Mouse (Mus musculus): ENCODE measurements around the gene Rhod. TPM values are rescaled to one million over a fixed set of nuclear protein-coding genes. Genes with fewer than 3 reads are reported as not detected.
"Not testable (repeated sequence)": the region's sequence is repeated elsewhere in the genome, so short reads cannot be mapped to it uniquely, and the experiment has no call there.

Rhod gene
- total RNA-seq (2021): 1 to 10 TPM; 5.9 to 6.6 TPM
- long read RNA-seq, experiment 1, partial matches to known transcripts: 0 of 6 reads
- long read RNA-seq, experiment 1, other reads (novel, unspliced or antisense): 0 of 6 reads
- long read RNA-seq, experiment 2, transcript Rhod-201 (5 exons, 1,344 nt): major isoform, 5 of 8 reads
- long read RNA-seq, experiment 2, partial matches to known transcripts: 0 of 8 reads
- long read RNA-seq, experiment 2, other reads (novel, unspliced or antisense): 0 of 8 reads

- intact Hi-C loops (cut with DNase I): no loop called here
Measured at GRCm38 (mm10) chr19:4439161-4439801, at the start of gene Rhod. TSS of gene Rhod (minus strand) at chr19:4439432.

GRCm38 (mm10) chr19:4487877-4488276 is 48.6 kb upstream of the Rhod start:
- intact Hi-C loops (cut with DNase I): no loop called here
- no peak for DNase-seq

More at GRCm38 (mm10) chr19:4439161-4439801, at the start of gene Rhod:
- DNase-seq: peak; percentile 67 to 72

- intact Hi-C loops (cut with DNase I): no loop called here
- DNase-seq: no peak
Measured at GRCm38 (mm10) chr19:4485006-4485405, 45.8 kb upstream of the Rhod start.

- intact Hi-C loops (cut with DNase I): no loop called here
- peak in 1 of 2 experiments; percentile 39 for DNase-seq
Measured at GRCm38 (mm10) chr19:4482111-4482859, 43.1 kb upstream of the Rhod start.

GRCm38 (mm10) chr19:4481326-4481725 is 42.1 kb upstream of the Rhod start:
- intact Hi-C loops (cut with DNase I): no loop called here
- DNase-seq: no peak

GRCm38 (mm10) chr19:4480041-4480440 is 40.8 kb upstream of the Rhod start:
- intact Hi-C loops (cut with DNase I): no loop called here
- no peak for DNase-seq

- intact Hi-C loops (cut with DNase I): no loop called here
Measured at GRCm38 (mm10) chr19:4478190-4478516, 38.9 kb upstream of the Rhod start.

GRCm38 (mm10) chr19:4477345-4478189 is 38.3 kb upstream of the Rhod start, which contains the start of gene Syt12:
TSS of gene Syt12 (minus strand) at chr19:4477447.
- intact Hi-C loops (cut with DNase I): no loop called here
- DNase-seq: peak; percentile 32 to 38

More at GRCm38 (mm10) chr19:4478190-4478516, 38.9 kb upstream of the Rhod start:
- DNase-seq: no peak

- peak; percentile 53 to 60 for DNase-seq
- intact Hi-C loops (cut with DNase I): no loop called here
Measured at GRCm38 (mm10) chr19:4476601-4477257, 37.5 kb upstream of the Rhod start.

GRCm38 (mm10) chr19:4475224-4475925 is 36.1 kb upstream of the Rhod start:
- intact Hi-C loops (cut with DNase I): no loop called here
- DNase-seq: no peak

GRCm38 (mm10) chr19:4474739-4475138 is 35.5 kb upstream of the Rhod start:
- no peak for DNase-seq
- intact Hi-C loops (cut with DNase I): no loop called here

- intact Hi-C loops (cut with DNase I): no loop called here
- DNase-seq: no peak
Measured at GRCm38 (mm10) chr19:4473549-4473948, 34.3 kb upstream of the Rhod start.

GRCm38 (mm10) chr19:4468363-4468762 is 29.1 kb upstream of the Rhod start:
- no peak for DNase-seq
- intact Hi-C loops (cut with DNase I): no loop called here

- intact Hi-C loops (cut with DNase I): no loop called here
- DNase-seq: no peak
Measured at GRCm38 (mm10) chr19:4464666-4465065, 25.4 kb upstream of the Rhod start.

GRCm38 (mm10) chr19:4461981-4462380 is 22.7 kb upstream of the Rhod start:
- intact Hi-C loops (cut with DNase I): no loop called here

GRCm38 (mm10) chr19:4456227-4456626 is 17.0 kb upstream of the Rhod start:
- peak; percentile 35 to 71 for DNase-seq
- intact Hi-C loops (cut with DNase I): no loop called here

More at GRCm38 (mm10) chr19:4461981-4462380, 22.7 kb upstream of the Rhod start:
- no peak for DNase-seq

- DNase-seq: no peak
- intact Hi-C loops (cut with DNase I): no loop called here
Measured at GRCm38 (mm10) chr19:4455071-4455800, 16.0 kb upstream of the Rhod start.

- DNase-seq; intact Hi-C loops (cut with DNase I): not testable (repeated sequence)
Measured at GRCm38 (mm10) chr19:4454040-4454439, 14.8 kb upstream of the Rhod start.

- DNase-seq: no peak
- intact Hi-C loops (cut with DNase I): no loop called here
Measured at GRCm38 (mm10) chr19:4452525-4452924, 13.3 kb upstream of the Rhod start.

Measured in heart, postnatal 14 days (tissue).